27 mouse cellular contexts compared by ENCODE assay signal in genomic region chr14:86635052-86635451, GRCm38 (mm10).
"Had no signal": no experiment of that assay in that cellular context is flagged by ENCODE, and none has a peak within 500 bp of the region (broad histone marks: within the 10 kb centered on the region; RNA-seq: fewer than 3 reads in every experiment).

No protein-coding gene starts in this region.

- H3K27ac ChIP-seq: heart, adult 2 months; heart, embryonic 13.5 days; heart, embryonic 15.5 days; hindbrain, embryonic 13.5 days; hindbrain, embryonic 15.5 days; hindbrain, postnatal 0 days; kidney, embryonic 15.5 days; kidney, postnatal 0 days; limb, embryonic 13.5 days; limb, embryonic 15.5 days; liver, embryonic 12.5 days; liver, embryonic 14.5 days had no signal

- H3K4me3 ChIP-seq: heart, adult 2 months; heart, embryonic 13.5 days; heart, embryonic 15.5 days; hindbrain, embryonic 13.5 days; hindbrain, embryonic 15.5 days; kidney, embryonic 15.5 days; limb, embryonic 13.5 days; limb, embryonic 15.5 days; liver, embryonic 12.5 days had no signal

- H3K9ac ChIP-seq: heart, embryonic 13.5 days; heart, embryonic 15.5 days; hindbrain, embryonic 13.5 days; hindbrain, embryonic 15.5 days; kidney, embryonic 15.5 days; limb, embryonic 13.5 days; limb, embryonic 15.5 days; liver, embryonic 12.5 days; liver, embryonic 14.5 days had no signal

- H3K36me3 ChIP-seq: heart, embryonic 13.5 days; heart, embryonic 15.5 days; hindbrain, embryonic 13.5 days; hindbrain, embryonic 15.5 days; kidney, embryonic 15.5 days; limb, embryonic 13.5 days; limb, embryonic 15.5 days; liver, embryonic 12.5 days had no signal

- DNase-seq: gastrocnemius, postnatal 14 days; gastrocnemius, postnatal 36 days; heart, adult 11 months; heart, adult 2 months; heart, postnatal 14 days; heart, postnatal 36 days; kidney, adult 11 months; kidney, adult 2 months; kidney, adult 9 months; kidney, postnatal 14 days; kidney, postnatal 36 days; layer of hippocampus, adult 9-11 months; layer of hippocampus, postnatal 36 days; left cerebral cortex, postnatal 4 days had no signal

- ATAC-seq: hindbrain, postnatal 0 days; intestine, embryonic 16.5 days; liver, embryonic 12.5 days had no signal

- H3K4me2 ChIP-seq: heart, embryonic 11.5 days; heart, embryonic 13.5 days; heart, embryonic 15.5 days; hindbrain, embryonic 13.5 days; hindbrain, embryonic 15.5 days; kidney, embryonic 15.5 days; limb, embryonic 13.5 days; limb, embryonic 15.5 days; liver, embryonic 12.5 days had no signal

- H3K9me3 ChIP-seq: heart, embryonic 13.5 days; heart, embryonic 15.5 days; hindbrain, embryonic 13.5 days; hindbrain, embryonic 15.5 days; kidney, embryonic 15.5 days; limb, embryonic 13.5 days; limb, embryonic 15.5 days; liver, embryonic 12.5 days had no signal

- H3K4me1 ChIP-seq: heart, embryonic 15.5 days; hindbrain, embryonic 13.5 days; hindbrain, embryonic 15.5 days; kidney, embryonic 15.5 days; limb, embryonic 13.5 days; limb, embryonic 15.5 days; liver, embryonic 12.5 days had no signal

- H3K27me3 ChIP-seq: heart, embryonic 13.5 days; heart, embryonic 15.5 days; hindbrain, embryonic 15.5 days; kidney, embryonic 15.5 days; limb, embryonic 13.5 days; limb, embryonic 15.5 days; liver, embryonic 12.5 days had no signal
